Mouse (Mus musculus): ENCODE measurements at regions not wholly inside any gene's neighbourhood (a gene's known extent, or its start where the extent isn't known, plus 50 kb on each side); places are given as distances from the start of the nearest gene placed in this dataset.

GRCm38 (mm10) chr3:144137483-144137882 lies 67.5 kb downstream of the Lmo4 start:
- DNase-seq (ENCODE audit: low read depth, low spot score), result no peak

- no peak for DNase-seq (ENCODE audit: low read depth, low spot score)
Observed at GRCm38 (mm10) chr3:144136432-144136831, 68.6 kb downstream of the Lmo4 start.

GRCm38 (mm10) chr3:144135646-144136045 lies 69.4 kb downstream of the Lmo4 start:
- DNase-seq (ENCODE audit: low read depth, low spot score), result no peak

- no peak for DNase-seq (ENCODE audit: low read depth, low spot score)
Observed at GRCm38 (mm10) chr3:144128042-144128441, 77.0 kb downstream of the Lmo4 start.

- DNase-seq (ENCODE audit: low read depth, low spot score), result no peak
Observed at GRCm38 (mm10) chr3:144124353-144124752, 80.7 kb downstream of the Lmo4 start.

GRCm38 (mm10) chr3:144123361-144124072 lies 81.5 kb downstream of the Lmo4 start:
- no peak for DNase-seq (ENCODE audit: low read depth, low spot score)

- no peak for DNase-seq (ENCODE audit: low read depth, low spot score)
Observed at GRCm38 (mm10) chr3:144119076-144119475, 85.9 kb downstream of the Lmo4 start.

GRCm38 (mm10) chr3:144113672-144114645 lies 91.1 kb downstream of the Lmo4 start:
- no peak for DNase-seq (ENCODE audit: low read depth, low spot score)

- DNase-seq (ENCODE audit: low read depth, low spot score), result no peak
Observed at GRCm38 (mm10) chr3:144110331-144111080, 94.5 kb downstream of the Lmo4 start.

- no peak for DNase-seq (ENCODE audit: low read depth, low spot score)
Observed at GRCm38 (mm10) chr3:144109769-144110168, 95.3 kb downstream of the Lmo4 start.

GRCm38 (mm10) chr3:144108310-144108709 lies 96.7 kb downstream of the Lmo4 start:
- no peak for DNase-seq (ENCODE audit: low read depth, low spot score)

GRCm38 (mm10) chr3:144107664-144108063 lies 97.4 kb downstream of the Lmo4 start:
- DNase-seq (ENCODE audit: low read depth, low spot score), result no peak

- no peak for DNase-seq (ENCODE audit: low read depth, low spot score)
Observed at GRCm38 (mm10) chr3:144104366-144104765, 100.7 kb downstream of the Lmo4 start.

GRCm38 (mm10) chr3:144099444-144099843 lies 105.6 kb downstream of the Lmo4 start:
- no peak for DNase-seq (ENCODE audit: low read depth, low spot score)

GRCm38 (mm10) chr3:144098762-144099161 lies 106.3 kb downstream of the Lmo4 start:
- DNase-seq (ENCODE audit: low read depth, low spot score), result no peak

- DNase-seq (ENCODE audit: low read depth, low spot score), result no peak
Observed at GRCm38 (mm10) chr3:144091231-144091630, 113.8 kb downstream of the Lmo4 start.

GRCm38 (mm10) chr3:144089790-144090256 lies 115.2 kb downstream of the Lmo4 start:
- DNase-seq (ENCODE audit: low read depth, low spot score), result no peak

- DNase-seq (ENCODE audit: low read depth, low spot score), result no peak
Observed at GRCm38 (mm10) chr3:144088261-144088884, 116.6 kb downstream of the Lmo4 start.

GRCm38 (mm10) chr3:144087771-144088170 lies 117.2 kb downstream of the Lmo4 start:
- DNase-seq (ENCODE audit: low read depth, low spot score), result no peak

- DNase-seq (ENCODE audit: low read depth, low spot score), result no peak
Observed at GRCm38 (mm10) chr3:144086176-144086575, 118.8 kb downstream of the Lmo4 start.

GRCm38 (mm10) chr3:144079960-144080359 lies 125.1 kb downstream of the Lmo4 start:
- DNase-seq (ENCODE audit: low read depth, low spot score), result no peak

All from c-Kit-negative CD71-positive TER-119-positive erythroid progenitor cells, embryonic 14.5 days (primary cell).